Mouse (Mus musculus) myocyte (in vitro differentiated cells): ENCODE measurements around the gene Clec2l. TPM values are rescaled to one million over a fixed set of nuclear protein-coding genes. Genes with fewer than 3 reads are reported as not detected.

Experiments used
- H3K27me3 ChIP-seq: one replicate; pipeline ENCODE4 v1.6.1; 2011; ENCODE audit not compliant: control insufficient read depth, insufficient read depth, insufficient read length
- H3K36me3 ChIP-seq: one replicate; pipeline ENCODE4 v1.6.1; 2011; ENCODE audit not compliant: control insufficient read depth, insufficient read depth
- H3K4me2 ChIP-seq: one replicate; pipeline ENCODE4 v1.6.1; 2011; ENCODE audit warnings: low read depth, control low read depth
- H3K4me3 ChIP-seq: one replicate; pipeline ENCODE4 v1.5.1; 2011; ENCODE audit warnings: mild to moderate bottlenecking, control low read depth, moderate library complexity
- H3K79me2 ChIP-seq: one replicate; pipeline ENCODE4 v1.6.1; 2011; ENCODE audit not compliant: control insufficient read depth, insufficient read depth
- H3ac ChIP-seq: one replicate; pipeline ENCODE4 v1.6.1; 2011; ENCODE audit not compliant: control insufficient read depth, insufficient read length
- CEBPB ChIP-seq: IDR thresholded peaks from 2 replicates; pipeline ENCODE4 v1.6.1; 2011; ENCODE audit warnings: mild to moderate bottlenecking, moderate library complexity; ENCODE audit not compliant: poor library complexity, insufficient read depth, severe bottlenecking
- E2F4 ChIP-seq: IDR thresholded peaks from one replicate; pipeline ENCODE4 v1.6.1; 2011; ENCODE audit warnings: mild to moderate bottlenecking, control low read depth, moderate library complexity; ENCODE audit not compliant: insufficient read depth
- MAX ChIP-seq: IDR thresholded peaks from one replicate; pipeline ENCODE4 v1.6.1; 2011; ENCODE audit warnings: low read depth, mild to moderate bottlenecking, control low read depth
- MYOD1 ChIP-seq, 3 experiments: IDR thresholded peaks; one replicate each; pipeline ENCODE4 v1.6.1; 2011; ENCODE audit warnings: control low read depth in 2 of 3, low read depth in 2 of 3, mild to moderate bottlenecking in 2 of 3, moderate library complexity in 1 of 3; ENCODE audit not compliant: insufficient read length in 2 of 3, control insufficient read depth in 1 of 3
- MYOG ChIP-seq, 3 experiments: IDR thresholded peaks; one replicate each; pipeline ENCODE4 v1.6.1; 2011; ENCODE audit warnings: control low read depth in 2 of 3, low read depth in 2 of 3, mild to moderate bottlenecking in 2 of 3; ENCODE audit not compliant: insufficient read length in 2 of 3, control insufficient read depth in 1 of 3, insufficient read depth in 1 of 3
- POLR2A ChIP-seq: IDR thresholded peaks from one replicate; pipeline ENCODE4 v1.6.1; 2011; ENCODE audit warnings: low read depth, mild to moderate bottlenecking, control low read depth, moderate library complexity; ENCODE audit not compliant: insufficient read length
- POLR2AphosphoS2 ChIP-seq: IDR thresholded peaks from one replicate; pipeline ENCODE4 v1.6.1; 2011; ENCODE audit warnings: low read depth, control low read depth; ENCODE audit not compliant: insufficient read length
- REST ChIP-seq: IDR thresholded peaks from one replicate; pipeline ENCODE4 v1.6.1; 2011; ENCODE audit warnings: mild to moderate bottlenecking, control low read depth, moderate library complexity; ENCODE audit not compliant: insufficient read depth, insufficient read length
- SRF ChIP-seq: IDR thresholded peaks from one replicate; pipeline ENCODE4 v1.6.1; 2011; ENCODE audit warnings: low read depth; ENCODE audit not compliant: control insufficient read depth, insufficient read length
- TCF12 ChIP-seq: IDR thresholded peaks from one replicate; pipeline ENCODE4 v1.6.1; 2011; ENCODE audit warnings: mild to moderate bottlenecking, control low read depth; ENCODE audit not compliant: poor library complexity, insufficient read depth, severe bottlenecking
- TCF3 ChIP-seq: IDR thresholded peaks from one replicate; pipeline ENCODE4 v1.6.1; 2011; ENCODE audit warnings: low read depth, control low read depth; ENCODE audit not compliant: insufficient read length
- USF1 ChIP-seq: IDR thresholded peaks from one replicate; pipeline ENCODE4 v1.6.1; 2011; ENCODE audit warnings: low read depth, mild to moderate bottlenecking, control low read depth, moderate library complexity
- polyA plus RNA-seq: library from polyadenylated mRNA; unstranded; fragments of >200 nt; fragmentation: generic; extraction: Trizol; gene quantifications from one replicate; pipeline ENCODE4 v1.2.1, GENCODE M21; 2012; ENCODE audit warnings: missing spikeins

The Clec2l gene
- polyA plus RNA-seq, 1 experiment, result 0.19 TPM

GRCm38 (mm10) chr6:38627081-38627480 is 35.8 kb upstream of the Clec2l start:
- no peak for TF ChIP-seq SRF
- TF ChIP-seq CEBPB, result no peak
- no peak for TF ChIP-seq USF1
- TF ChIP-seq REST, result no peak
- no peak for TF ChIP-seq MAX
- no peak for TF ChIP-seq POLR2A
- TF ChIP-seq TCF12, result no peak
- no peak for TF ChIP-seq E2F4
- no peak for TF ChIP-seq TCF3
- TF ChIP-seq POLR2AphosphoS2, result no peak
- no peak for TF ChIP-seq MYOG (IDR thresholded peaks at IDR 0.05; ENCODE audit: control insufficient read depth in 1 of 3, insufficient read depth in 1 of 3, insufficient read length in 2 of 3, low read depth in 2 of 3)
- TF ChIP-seq MYOD1 (IDR thresholded peaks at IDR 0.05; ENCODE audit: control insufficient read depth in 1 of 3, insufficient read length in 2 of 3, low read depth in 2 of 3), result no peak
- Histone ChIP-seq H3K4me2 (no peak overlapping the region), H3ac (no peak overlapping the region), H3K4me3 (no peak overlapping the region), H3K36me3 (peaks cover 5% of the 10 kb centered on the region), H3K27me3 (no peaks in the 10 kb centered on the region), H3K79me2 (no peaks in the 10 kb centered on the region)

GRCm38 (mm10) chr6:38627486-38627885 is 35.4 kb upstream of the Clec2l start:
- Histone ChIP-seq H3K4me3 (no peak overlapping the region), H3K36me3 (peaks cover 5% of the 10 kb centered on the region), H3K4me2 (no peak overlapping the region), H3K27me3 (no peaks in the 10 kb centered on the region), H3K79me2 (no peaks in the 10 kb centered on the region), H3ac (no peak overlapping the region)
- no peak for TF ChIP-seq USF1
- TF ChIP-seq POLR2AphosphoS2, result no peak
- TF ChIP-seq SRF, result no peak
- TF ChIP-seq TCF12, result no peak
- no peak for TF ChIP-seq CEBPB
- TF ChIP-seq MYOD1 (IDR thresholded peaks at IDR 0.05; ENCODE audit: control insufficient read depth in 1 of 3, insufficient read length in 2 of 3, low read depth in 2 of 3), result no peak
- no peak for TF ChIP-seq REST

GRCm38 (mm10) chr6:38629556-38629955 is 33.3 kb upstream of the Clec2l start:
- TF ChIP-seq TCF12 (no peak), SRF (no peak), MYOG (IDR thresholded peaks at IDR 0.05; ENCODE audit: control insufficient read depth in 1 of 3, insufficient read depth in 1 of 3, insufficient read length in 2 of 3, low read depth in 2 of 3) (no peak), POLR2A (no peak), MAX (no peak), REST (no peak), POLR2AphosphoS2 (no peak), CEBPB (no peak), MYOD1 (IDR thresholded peaks at IDR 0.05; ENCODE audit: control insufficient read depth in 1 of 3, insufficient read length in 2 of 3, low read depth in 2 of 3) (no peak), E2F4 (no peak), USF1 (no peak), TCF3 (no peak)
- no peaks in the 10 kb centered on the region for H3K27me3 ChIP-seq
- no peaks in the 10 kb centered on the region for H3K79me2 ChIP-seq
- H3K36me3 ChIP-seq, result peaks cover 5% of the 10 kb centered on the region
- no peak overlapping the region for H3ac ChIP-seq
- no peak overlapping the region for H3K4me2 ChIP-seq
- no peak overlapping the region for H3K4me3 ChIP-seq

- Histone ChIP-seq H3K27me3 (no peaks in the 10 kb centered on the region), H3K4me3 (no peak overlapping the region), H3K79me2 (no peaks in the 10 kb centered on the region), H3K4me2 (no peak overlapping the region), H3ac (no peak overlapping the region), H3K36me3 (no peaks in the 10 kb centered on the region)
- TF ChIP-seq MAX, result no peak
- no peak for TF ChIP-seq USF1
- TF ChIP-seq REST, result no peak
- no peak for TF ChIP-seq TCF12
Observed at GRCm38 (mm10) chr6:38632826-38633225, 30.0 kb upstream of the Clec2l start.

- no peak overlapping the region for H3ac ChIP-seq
- H3K4me2 ChIP-seq, result no peak overlapping the region
- no peak overlapping the region for H3K4me3 ChIP-seq
- H3K27me3 ChIP-seq, result no peaks in the 10 kb centered on the region
- TF ChIP-seq REST, result no peak
- no peak for TF ChIP-seq TCF12
- no peak for TF ChIP-seq MYOD1 (IDR thresholded peaks at IDR 0.05; ENCODE audit: control insufficient read depth in 1 of 3, insufficient read length in 2 of 3, low read depth in 2 of 3)
- no peak for TF ChIP-seq POLR2AphosphoS2
- no peak for TF ChIP-seq MYOG (IDR thresholded peaks at IDR 0.05; ENCODE audit: control insufficient read depth in 1 of 3, insufficient read depth in 1 of 3, insufficient read length in 2 of 3, low read depth in 2 of 3)
- TF ChIP-seq CEBPB, result no peak
- TF ChIP-seq TCF3, result no peak
- TF ChIP-seq SRF, result no peak
- no peak for TF ChIP-seq POLR2A
- TF ChIP-seq MAX, result no peak
- no peak for TF ChIP-seq USF1
- TF ChIP-seq E2F4, result no peak
- H3K79me2 ChIP-seq, result no peaks in the 10 kb centered on the region
- no peaks in the 10 kb centered on the region for H3K36me3 ChIP-seq
Observed at GRCm38 (mm10) chr6:38634461-38634860, 28.4 kb upstream of the Clec2l start.
